Mouse (Mus musculus): Measurements from ENCODE around the gene Vmn2r98.
"Not testable (repeated sequence)": the region's sequence is repeated elsewhere in the genome, so short reads cannot be mapped to it uniquely, and the experiment has no call there.

- TF ChIP-seq EP300 (IDR thresholded peaks at IDR 0.05; ENCODE audit: insufficient read depth, low read depth, low read length); POLR2A (IDR thresholded peaks at IDR 0.05; ENCODE audit: insufficient read depth, low read length); CTCF (IDR thresholded peaks at IDR 0.05; ENCODE audit: low read depth, low read length): not testable (repeated sequence)
Measured at GRCm38 (mm10) chr17:19031441-19031840, 21.8 kb upstream of the Vmn2r98 start.

Data from ES-Bruce4 (cell line).